Mouse (Mus musculus): ENCODE measurements around the gene Ccnd1. TPM values are rescaled to one million over a fixed set of nuclear protein-coding genes. Genes with fewer than 3 reads are reported as not detected.

Ccnd1 gene
- 10 to 100 TPM; 34.7 to 51.6 TPM for total RNA-seq (2021)
- long read RNA-seq, experiment 1, transcript Ccnd1-201 (5 exons, 3,740 nt), result major isoform, 12 of 20 reads
- long read RNA-seq, experiment 1, partial matches to known transcripts, result 0 of 20 reads
- long read RNA-seq, experiment 1, other reads (novel, unspliced or antisense), result 8 of 20 reads
- long read RNA-seq, experiment 2, transcript Ccnd1-201 (5 exons, 3,740 nt), result major isoform, 10 of 21 reads
- long read RNA-seq, experiment 2, partial matches to known transcripts, result 1 of 21 reads
- long read RNA-seq, experiment 2, other reads (novel, unspliced or antisense), result 10 of 21 reads

DNA sequence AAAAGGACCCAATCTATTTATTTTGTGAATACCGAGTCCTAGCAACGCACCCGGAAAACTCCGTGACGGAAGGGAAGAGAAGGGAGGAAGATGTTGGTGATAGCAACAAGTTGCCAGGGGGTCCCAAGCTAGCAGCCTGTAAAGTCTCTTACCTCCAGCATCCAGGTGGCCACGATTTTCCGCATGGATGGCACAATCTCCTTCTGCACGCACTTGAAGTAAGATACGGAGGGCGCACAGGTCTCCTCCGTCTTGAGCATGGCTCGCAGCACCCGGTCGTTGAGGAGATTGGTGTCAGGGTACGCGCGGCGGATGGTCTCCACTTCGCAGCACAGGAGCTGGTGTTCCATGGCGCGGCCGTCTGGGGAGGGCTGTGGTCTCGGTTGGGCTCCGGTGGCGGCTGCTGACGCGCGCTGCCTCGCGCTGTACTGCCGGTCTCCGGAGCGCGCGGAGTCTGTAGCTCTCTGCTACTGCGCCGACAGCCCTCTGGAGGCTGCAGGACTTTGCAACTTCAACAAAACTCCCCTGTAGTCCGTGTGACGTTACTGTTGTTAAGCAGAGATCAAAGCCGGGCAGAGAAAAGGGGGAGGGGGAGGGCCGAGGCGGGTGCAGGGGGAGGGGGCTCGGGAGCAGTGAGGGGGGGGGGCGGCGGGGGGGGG, at the start of gene Ccnd1:
Gene Ccnd1, minus strand, starts transcription at position 582 of the 659 bp plus-strand sequence.
- DNase-seq, result peak; percentile 69

DNA sequence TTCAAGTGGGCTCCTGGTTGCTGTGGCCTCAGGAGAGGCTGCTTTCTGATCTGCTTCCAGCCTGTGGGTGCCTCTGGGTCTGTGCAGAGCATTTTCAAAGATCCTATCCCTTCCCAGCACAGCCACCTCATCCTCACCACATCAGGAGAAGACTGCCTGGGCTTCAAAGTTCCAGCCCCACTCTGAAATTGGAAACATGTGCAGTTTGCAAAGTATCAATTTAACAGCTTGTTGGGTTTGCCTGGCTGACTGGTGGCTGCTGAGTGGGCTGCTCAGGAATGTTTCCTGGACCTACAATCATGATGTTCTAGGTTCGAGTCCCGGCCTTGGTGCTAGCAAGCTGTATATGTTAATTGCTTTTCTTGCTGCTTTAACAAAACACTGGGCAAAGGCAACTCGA, 49.1 kb upstream of the Ccnd1 start:
- no peak for DNase-seq

DNA sequence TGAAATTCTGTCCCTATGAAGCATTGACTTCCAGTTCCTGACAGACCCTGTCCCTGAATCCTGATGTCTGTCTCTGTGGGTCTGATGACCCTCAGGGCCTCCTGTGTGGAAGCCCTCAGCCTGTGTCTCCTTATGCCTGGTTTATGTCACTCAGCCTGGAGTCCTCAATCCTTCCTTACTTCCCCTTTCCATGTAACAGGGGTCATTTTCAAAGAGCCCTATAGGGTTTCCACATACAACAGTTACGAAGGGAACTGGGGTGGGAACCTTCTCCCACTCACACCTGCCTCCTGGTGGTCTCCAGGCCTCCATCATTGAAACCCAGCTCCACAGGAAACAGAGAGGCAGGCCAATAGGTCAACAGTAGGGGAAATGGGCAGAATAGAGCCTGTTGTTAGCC, 45.4 kb upstream of the Ccnd1 start:
- no peak for DNase-seq

DNA sequence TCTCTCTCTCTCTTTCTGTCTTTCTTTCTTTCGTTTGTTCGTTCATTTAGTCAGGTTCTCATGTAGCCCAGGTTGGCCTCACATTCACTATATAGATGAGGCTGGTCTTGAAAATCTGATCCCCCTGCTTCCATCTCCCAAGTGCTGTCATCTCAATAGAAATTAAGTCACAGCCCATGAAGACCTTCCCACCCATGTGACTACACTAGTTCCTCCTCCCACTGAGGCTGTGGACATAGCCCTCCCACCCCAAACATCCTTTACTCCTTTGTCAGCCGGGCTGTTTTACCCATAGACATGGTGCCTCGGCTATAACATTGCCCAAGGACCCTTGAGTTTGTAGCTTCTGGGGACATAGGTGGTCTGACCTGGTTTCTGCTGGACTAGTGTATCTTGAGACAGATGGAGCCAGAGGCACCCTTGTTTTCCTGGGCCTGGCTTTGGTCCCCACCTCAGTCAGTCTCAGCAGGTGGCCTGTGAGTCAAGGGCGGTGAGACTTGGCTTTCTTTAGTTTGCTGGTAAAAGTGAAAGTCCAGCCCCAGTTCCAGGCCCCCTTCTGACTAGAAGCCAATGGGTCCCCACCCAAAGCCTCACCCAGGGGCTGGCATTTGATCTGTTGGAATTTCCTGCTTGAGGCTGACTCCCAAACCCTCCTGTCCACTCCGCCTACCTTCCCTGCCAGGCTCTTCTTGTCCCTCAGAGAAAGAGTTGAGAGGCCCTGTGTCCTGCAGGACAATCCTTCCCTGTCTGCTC, 42.8 kb upstream of the Ccnd1 start:
- DNase-seq, result no peak

DNA sequence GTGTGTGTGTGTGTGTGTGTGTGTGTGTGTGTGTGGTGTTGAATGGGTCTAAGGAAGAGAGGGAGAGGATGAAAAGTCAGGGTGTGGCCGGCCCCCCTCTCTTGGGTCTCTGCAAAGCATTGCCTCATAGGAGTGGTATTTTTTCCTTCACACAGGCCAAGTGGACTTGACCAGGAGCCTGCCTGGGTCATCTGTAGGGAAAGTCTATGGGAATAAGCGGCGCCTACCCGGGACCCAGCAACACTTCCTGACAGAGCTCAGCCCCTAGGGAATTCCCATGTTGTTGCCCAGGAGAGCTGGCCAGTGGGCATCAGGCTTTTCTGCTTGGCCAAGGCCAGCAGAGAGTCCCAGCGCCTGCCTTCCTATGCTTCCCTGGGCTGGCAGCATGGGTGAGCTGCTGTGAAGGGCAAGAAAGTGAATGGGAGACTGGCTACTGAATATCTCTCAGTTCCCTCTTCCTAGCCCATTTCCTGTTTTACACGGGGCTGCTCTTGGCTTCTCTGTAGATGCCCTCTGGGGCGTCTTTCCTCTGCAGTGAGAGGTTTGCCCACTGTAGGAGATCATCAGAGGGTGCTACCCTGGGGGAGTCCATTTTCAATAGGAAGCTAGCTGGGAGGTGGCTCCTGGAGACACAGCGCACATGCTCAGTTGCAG, 41.8 kb upstream of the Ccnd1 start:
- DNase-seq, result no peak

DNA sequence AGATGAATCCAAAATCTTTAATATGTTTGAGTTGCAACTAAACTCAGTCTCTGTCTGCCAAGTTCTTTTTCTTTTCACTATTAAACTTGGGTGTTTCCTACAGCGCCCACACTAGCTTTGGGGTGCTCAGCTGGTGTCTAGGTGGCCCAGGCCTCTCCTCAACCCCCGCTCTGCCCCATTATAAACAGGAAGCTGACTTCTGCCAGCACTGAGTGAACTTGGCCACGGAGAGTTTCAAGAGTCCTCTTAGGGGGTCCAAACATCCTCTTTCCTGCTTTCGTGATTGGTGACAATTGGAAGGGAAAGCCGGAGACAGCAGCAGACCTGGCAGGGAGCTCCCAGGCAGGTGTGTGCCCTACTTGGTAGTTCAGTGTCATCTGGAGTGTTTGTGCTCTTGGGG, 40.1 kb upstream of the Ccnd1 start:
- no peak for DNase-seq

DNA sequence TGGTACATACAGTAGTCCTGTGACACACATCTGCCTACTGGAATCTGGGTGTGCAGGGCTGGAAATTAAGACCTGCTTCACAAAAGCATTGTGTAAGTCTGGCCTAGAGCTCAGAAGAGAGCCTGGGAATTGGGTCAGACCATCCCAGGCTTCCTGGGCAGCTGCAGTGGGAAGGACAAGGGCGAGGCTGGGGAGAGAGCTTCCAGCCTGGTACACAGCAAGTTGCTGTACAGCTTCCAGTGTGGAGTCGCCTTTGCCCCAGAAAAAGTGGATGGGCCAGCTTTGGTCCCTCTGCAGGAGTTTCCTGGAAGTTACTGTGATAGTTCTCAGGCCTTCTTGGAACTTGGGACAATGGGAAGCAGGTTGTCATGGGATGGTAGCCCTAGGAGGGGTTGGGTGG, 37.4 kb upstream of the Ccnd1 start:
- no peak for DNase-seq

DNA sequence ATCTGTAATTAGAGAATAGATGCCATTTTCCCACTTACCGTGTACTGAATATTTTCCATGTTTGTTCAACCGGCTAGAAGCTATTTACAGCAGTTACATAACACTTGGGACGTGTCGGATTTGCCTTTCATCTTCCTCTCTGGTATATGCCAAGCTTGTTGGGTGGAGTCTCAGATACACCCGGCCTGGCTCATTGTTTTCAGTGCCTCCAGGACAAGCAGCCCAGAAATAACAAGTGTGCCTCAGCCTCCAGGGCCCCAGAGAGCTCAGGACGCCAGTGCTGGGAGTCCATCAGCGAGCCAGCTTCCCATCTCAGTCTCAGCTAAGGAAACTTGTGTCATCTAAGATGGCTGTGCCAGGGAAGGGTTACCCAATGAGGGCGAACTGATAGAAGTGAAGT, 33.7 kb upstream of the Ccnd1 start:
- DNase-seq, result no peak

DNA sequence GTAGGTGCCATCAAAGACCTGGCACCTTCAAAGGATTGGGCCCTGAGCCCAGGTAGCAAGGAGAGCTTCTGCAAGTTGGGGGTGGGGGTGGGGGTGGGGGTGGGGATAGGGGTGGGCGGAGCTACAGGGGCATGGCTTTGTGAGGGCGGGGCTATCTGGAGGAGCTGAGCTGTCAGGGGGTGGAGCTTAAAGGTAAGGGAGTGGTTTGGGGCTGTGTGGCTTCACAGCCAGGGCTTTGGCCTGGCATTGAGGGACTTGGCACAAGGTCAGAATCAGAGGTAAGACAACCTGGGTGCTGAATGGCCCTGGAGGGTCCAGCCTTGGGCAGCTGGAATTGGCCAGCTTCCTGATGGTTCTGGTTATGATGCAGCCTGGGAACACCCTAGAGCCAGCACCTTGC, 32.0 kb upstream of the Ccnd1 start:
- DNase-seq, result no peak

DNA sequence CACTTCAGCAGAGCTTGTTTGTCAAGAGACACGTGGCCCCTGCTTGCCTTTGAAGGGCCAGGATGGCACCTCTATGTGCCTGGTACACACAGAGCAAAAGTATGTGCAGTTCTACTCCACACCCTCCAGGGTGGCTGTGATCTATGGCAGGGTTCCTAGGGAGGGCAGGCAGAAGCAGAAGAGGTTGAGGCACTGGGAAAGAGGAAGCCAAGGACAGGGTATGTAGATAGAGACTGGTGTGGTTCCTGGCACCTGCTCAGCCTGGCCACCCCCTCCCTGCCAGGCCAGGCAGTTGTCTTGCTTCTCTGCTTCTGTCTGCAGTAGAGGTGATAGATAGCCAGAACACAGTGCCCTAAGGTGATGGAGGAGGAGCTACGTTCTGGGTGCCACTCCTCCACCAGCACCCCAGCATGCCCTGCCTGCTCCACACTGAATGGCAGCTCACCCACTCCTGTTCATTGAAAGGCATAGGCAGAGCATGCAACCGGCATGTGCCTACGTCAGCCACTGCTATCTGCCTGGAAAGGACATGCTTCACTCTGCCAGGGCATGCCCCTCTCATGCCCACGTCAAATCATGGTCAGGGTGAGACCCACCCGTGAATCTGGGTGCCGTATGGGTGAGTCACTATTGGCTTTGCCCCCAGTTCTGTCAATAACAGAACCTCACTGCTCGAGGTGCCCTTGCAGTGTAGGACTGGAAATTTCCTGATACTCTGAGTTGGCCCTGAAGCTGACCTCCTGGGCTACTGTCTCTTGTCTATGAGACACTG, 31.5 kb upstream of the Ccnd1 start:
- no peak for DNase-seq

DNA sequence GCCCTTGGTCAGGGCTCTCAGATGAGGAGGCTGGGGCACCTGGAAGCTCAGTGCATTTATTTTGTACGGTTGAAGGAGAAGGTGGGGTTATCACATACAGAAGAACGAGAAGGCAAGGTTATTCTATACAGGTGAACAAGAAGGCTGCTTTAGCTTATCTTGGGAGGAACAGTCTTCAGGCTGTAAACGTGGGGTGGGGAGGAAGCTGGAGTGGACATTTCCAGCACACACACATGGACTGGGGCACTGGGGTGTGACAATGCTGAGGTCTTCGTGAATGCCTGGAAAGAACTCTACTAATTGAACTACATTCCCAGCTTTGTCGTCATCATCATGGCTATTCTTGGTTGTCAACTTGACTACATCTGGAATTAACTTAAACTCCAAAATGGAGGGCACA, 26.2 kb upstream of the Ccnd1 start:
- DNase-seq, result no peak

DNA sequence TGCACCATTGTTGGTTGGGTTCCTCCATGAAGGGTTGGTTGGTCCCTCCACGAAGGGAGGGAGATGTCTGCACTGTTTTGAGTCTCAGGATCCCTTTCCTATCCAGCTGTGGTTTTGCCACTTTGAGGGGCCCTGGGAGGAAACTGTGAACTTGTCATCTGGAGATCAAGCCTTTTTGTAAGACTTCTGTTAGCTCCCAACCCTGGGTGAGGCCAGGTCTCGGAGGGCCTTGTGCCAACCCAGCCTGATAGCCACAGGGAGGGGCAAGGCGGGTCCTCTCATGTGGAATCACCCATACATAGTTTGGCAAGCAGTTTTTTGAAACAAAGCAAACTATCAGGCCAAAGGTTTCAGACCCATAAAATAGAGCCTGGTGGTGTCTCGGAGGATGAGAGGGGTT, 24.6 kb upstream of the Ccnd1 start:
- no peak for DNase-seq

DNA sequence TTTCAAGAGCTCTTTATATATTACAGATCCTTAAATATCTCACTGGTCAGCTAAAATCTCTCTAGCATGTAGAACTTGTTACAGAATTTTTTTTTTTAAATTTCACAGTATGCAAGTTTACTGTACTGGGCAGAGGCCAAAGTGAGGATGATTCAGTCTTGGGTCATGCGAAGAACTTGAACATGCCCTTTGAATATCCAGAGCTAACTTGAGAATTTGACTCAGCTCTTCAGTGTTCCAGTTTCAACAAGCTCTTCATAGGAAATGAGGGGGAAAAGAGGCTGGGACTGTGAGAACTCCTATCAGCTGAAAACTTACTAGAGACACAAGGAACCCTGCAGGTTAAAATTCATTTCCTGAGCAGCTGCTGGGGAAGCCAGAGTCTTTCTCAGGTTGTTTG, 24.2 kb upstream of the Ccnd1 start:
- no peak for DNase-seq

DNA sequence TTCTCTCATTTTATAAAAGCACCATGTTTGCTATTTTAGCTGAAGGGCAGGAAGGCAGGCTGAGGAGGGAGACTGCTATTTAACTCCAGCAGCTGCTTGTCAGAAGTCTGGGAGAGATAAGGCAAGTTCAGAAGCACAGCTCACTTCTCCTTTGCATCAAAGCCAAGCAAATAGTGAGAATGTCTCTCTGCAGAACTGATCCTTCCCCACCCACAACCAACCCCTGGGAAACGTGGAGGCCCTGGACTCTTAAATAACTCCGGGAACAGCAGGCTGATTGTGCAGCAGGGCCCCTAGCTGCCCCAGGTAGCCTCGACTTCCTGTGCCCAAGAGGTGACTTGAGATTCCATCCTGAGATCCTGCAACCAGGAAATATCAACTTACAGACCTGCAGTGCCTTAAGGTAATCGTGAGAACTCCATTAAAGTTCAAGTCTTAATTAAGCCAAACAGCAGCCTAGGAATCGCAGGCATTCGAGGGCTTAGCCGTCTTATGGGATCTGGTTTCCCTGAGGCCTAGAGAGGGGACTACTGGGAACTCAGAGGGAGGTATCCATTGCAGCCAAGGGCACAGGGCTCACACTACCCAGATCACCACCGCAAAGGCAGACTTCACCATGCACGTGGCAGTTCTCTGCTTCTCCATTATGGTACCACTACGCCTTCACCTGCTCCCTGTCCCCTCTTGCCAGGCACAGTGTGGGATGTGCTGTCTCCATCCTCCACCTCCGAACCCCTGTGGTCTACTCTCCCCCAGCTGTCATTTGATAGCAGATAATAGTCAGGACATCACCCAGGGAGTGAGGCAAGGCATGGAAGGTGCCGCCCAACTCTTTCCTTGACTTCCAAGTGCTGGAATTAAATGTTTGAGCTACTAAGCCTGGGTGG, 19.0 kb upstream of the Ccnd1 start:
- DNase-seq, result no peak

DNA sequence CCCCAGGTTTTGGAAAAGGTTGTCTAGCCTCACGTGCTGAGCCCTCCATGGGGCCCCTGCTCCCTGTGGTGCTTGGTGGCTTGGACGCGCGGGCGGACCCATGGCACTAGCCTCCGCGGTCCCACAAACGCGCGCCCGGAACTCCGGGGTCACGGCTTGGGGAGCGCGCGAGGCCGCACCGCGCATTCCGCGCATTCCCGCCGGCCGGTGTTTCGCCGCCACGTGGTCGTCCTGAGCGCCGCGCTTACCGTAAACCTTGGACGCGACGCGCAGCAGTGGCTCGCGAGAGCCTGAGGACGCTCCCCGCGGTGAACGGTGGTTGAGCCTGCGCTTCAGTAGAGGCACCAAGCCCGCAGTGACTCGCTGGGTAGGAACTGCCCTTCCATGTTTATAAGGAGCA, 3.5 kb upstream of the Ccnd1 start:
- peak; percentile 78 for DNase-seq

DNA sequence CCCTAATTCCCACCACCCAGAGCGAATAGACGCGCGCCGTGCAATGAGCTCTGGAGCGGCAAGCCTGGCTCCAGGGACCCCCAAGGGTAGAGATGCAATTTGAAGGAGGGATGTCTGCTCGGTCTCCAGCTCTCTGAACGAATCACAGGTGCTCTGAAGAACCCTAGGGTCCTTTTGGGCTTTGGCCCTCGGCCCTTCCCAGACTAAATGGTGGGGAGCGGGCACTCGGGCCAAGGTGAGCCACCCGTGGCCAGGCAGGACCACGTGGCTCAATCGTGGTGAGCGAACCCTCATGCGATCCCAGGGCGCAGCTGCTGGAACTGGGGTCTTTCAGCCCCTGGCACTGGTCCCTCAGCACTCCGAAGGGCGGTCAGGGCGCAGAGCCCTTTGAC, 3.0 kb upstream of the Ccnd1 start:
- peak; percentile 24 for DNase-seq

DNA sequence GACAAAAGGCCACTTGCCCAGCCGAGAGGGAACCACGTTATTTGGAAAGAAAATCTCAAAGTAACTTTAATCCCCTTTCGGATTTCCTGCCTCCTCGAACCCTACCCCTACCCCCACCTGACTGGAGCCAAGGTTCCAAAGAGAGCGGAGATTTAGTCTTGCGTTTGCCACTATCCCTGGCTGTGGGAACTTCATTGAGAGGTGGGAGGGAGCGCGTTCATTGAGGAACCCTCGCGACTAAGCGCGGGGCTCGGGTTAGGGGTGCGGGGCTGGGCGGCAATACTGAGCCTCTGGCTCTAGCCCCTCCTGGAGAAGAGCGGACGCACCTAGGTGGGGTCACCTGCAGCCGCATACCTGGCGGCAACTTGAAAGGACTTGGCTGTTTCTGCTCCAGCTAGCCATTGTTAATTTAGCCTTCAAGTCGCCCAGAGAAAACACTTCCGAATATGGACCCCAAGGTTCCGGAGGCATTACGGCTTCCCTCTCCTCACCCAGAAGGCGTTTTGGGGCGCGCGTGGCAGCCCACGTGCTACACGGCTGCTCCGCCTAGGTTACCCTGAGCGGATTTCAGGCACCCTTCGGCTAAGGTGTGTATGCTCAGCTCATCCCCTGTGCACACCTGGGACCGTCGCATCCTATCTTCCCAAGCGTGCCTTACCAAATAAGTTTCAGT, 2.5 kb upstream of the Ccnd1 start:
- DNase-seq, result peak; percentile 28

DNA sequence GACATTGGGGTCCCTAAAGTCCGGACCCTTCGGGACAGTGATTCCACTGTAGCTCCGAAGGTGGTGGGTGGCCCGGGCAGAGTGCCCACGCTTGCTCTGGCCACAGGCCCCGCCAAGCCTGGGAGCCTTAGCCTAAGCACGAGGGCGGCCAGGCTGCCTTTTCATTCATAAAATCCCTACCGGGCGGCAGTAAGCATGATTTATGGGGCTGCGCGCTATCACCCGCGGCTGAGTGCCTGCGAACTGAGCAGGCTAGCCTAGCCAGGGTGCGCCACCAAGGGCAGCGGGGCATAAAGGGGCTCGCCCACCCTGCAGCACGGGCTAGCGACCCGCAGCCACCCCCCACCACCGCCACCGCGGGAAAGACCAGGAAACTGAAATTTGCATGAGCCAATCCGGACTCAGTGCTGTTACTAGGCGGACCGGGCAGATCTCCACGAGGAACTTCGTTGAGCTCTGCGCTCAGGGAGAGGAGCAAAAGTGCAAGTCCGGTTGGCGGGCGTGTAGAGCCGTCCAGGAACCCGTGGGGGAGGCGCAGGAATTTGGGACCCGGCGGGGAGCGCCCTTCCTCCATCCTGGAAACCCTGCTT, 1.6 kb upstream of the Ccnd1 start:
- peak; percentile 81 for DNase-seq

DNA sequence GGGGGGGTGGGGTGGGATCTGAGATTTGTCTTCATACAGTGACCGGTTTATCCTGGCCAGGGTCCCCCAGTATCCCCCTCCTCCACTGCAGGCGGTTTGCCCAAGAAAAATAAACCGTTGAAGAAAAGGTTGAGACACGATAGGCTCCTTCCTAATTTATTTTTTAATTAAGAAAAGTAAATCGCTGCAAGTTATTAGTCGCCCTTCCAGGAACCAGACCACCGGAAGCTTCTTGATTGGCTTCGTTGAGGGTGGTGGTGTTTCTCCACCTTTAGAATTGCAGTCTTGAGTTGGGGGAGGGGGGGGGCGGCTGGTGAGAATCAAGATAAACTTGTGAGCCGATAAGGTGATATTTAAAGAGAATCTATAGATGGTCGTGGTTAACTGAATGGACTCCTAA, 860 bp upstream of the Ccnd1 start:
- DNase-seq, result no peak

DNA sequence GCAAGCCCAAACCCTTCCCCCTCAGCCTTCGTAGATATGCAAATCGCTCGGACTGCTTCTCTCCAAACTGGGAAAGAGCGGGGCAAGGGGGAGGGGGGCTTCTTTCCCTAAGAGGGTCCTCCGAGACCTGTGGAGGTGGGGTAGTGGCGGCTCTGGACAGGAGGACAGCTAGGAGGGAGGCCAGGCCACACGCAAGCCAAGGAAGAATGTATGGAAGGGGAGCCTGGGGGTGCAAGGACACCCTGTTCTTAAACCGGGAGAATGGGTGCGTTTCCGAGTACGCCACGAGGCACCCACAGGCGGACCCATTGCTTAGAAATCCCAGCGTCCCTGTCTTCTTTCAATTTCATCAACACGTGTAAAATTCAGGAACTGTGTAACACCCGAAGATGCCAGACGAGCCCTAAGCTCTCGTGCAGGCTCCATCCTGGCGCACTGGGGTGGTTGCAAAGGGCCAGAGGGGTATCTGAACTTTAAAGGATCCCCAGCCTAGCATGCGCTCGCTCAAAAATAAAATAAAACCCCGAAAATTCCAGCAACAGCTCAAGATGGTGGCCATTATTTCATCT, 362 bp upstream of the Ccnd1 start:
- DNase-seq, result peak; percentile 24
